7 mouse cellular contexts compared by ENCODE assay signal in genomic region chr9:110623416-110624195, GRCm38 (mm10). TPM values are rescaled to one million over a fixed set of nuclear protein-coding genes. Genes with fewer than 3 reads are reported as not detected.
DNase-seq lines count a peak whose midpoint lies in the region; ATAC-seq and TF ChIP-seq lines count a peak whose summit lies in the region.

No protein-coding gene starts in this region.

- no peak for TF ChIP-seq CTCF in forebrain, postnatal 0 days (IDR thresholded peaks at IDR 0.05; ENCODE audit: low read depth)

- H3K4me1 ChIP-seq in forebrain, postnatal 0 days (ENCODE audit: insufficient read depth), result peaks cover 4% of the 10 kb centered on the region
- H3K4me1 ChIP-seq in liver, embryonic 16.5 days (ENCODE audit: control insufficient read depth, low read depth, low read length), result peaks cover 14% of the 10 kb centered on the region

- H3K27me3 ChIP-seq in forebrain, postnatal 0 days (ENCODE audit: insufficient read depth, low read length), result no peaks in the 10 kb centered on the region
- no peaks in the 10 kb centered on the region for H3K27me3 ChIP-seq in liver, embryonic 16.5 days (ENCODE audit: control insufficient read depth, insufficient read depth, low read depth, low read length)

- 0 out of 2 replicates have a peak overlapping the region, but pooled peaks have one; percentile 81 for H3K27ac ChIP-seq in forebrain, postnatal 0 days (ENCODE audit: low read depth, low read length)
- no peak overlapping the region for H3K27ac ChIP-seq in liver, embryonic 16.5 days (ENCODE audit: low read length)

- WGBS in forebrain, postnatal 0 days, result 53% methylated on average over 8 of the region's 8 CpGs
- 61% methylated on average over 8 of the region's 8 CpGs for WGBS in liver, embryonic 16.5 days (ENCODE audit: insufficient replicate concordance)

- DNase-seq in urinary bladder, adult 2 months (ENCODE audit: low spot score), result peak; percentile 17
- DNase-seq in urinary bladder, postnatal 25 days (ENCODE audit: low spot score), result no peak
- no peak for DNase-seq in forebrain, postnatal 0 days
- no peak for DNase-seq in frontal cortex, postnatal 14 days (ENCODE audit: low spot score in 2 of 2)
- no peak for DNase-seq in right cerebral cortex, postnatal 14 days
- DNase-seq in layer of hippocampus, postnatal 25 days (ENCODE audit: extremely low spot score in 1 of 2, low spot score in 1 of 2), result no peak

- peaks cover 32% of the 10 kb centered on the region for H3K36me3 ChIP-seq in forebrain, postnatal 0 days (ENCODE audit: insufficient read depth)
- H3K36me3 ChIP-seq in liver, embryonic 16.5 days (ENCODE audit: control insufficient read depth, insufficient read depth), result peaks cover 6% of the 10 kb centered on the region

- H3K9ac ChIP-seq in forebrain, postnatal 0 days, result peak overlapping the region; percentile 66
- H3K9ac ChIP-seq in liver, embryonic 16.5 days (ENCODE audit: low read depth, low read length), result no peak overlapping the region; the same call in 1 of the 2 replicates

- H3K9me3 ChIP-seq in forebrain, postnatal 0 days (ENCODE audit: low read length), result no peaks in the 10 kb centered on the region
- H3K9me3 ChIP-seq in liver, embryonic 16.5 days (replicated peaks; ENCODE audit: control insufficient read depth, low read length), result no peaks in the 10 kb centered on the region

- no peak for ATAC-seq in forebrain, postnatal 0 days
- ATAC-seq in liver, embryonic 16.5 days (ENCODE audit: low read depth), result no peak

- peak overlapping the region; percentile 96 for H3K4me2 ChIP-seq in forebrain, postnatal 0 days (ENCODE audit: low read depth)
- peak overlapping the region; percentile 92 for H3K4me2 ChIP-seq in liver, embryonic 16.5 days (ENCODE audit: low read depth, low read length)

- H3K4me3 ChIP-seq in forebrain, postnatal 0 days (ENCODE audit: low read depth, low read length), result peak overlapping the region; percentile 48
- peak overlapping the region; percentile 65; the same call in 1 of the 2 replicates for H3K4me3 ChIP-seq in liver, embryonic 16.5 days (ENCODE audit: low read depth, low read length)

RNA-seq across cellular contexts. Expression of gene Nradd, which starts 0.6 kb away (rescaled TPM):
- polyA plus RNA-seq in urinary bladder, adult 2 months (2012; rRNA removed), result 26.8 and 36.6 TPM in 2 replicates
- total RNA-seq in forebrain, postnatal 0 days (2014; rRNA removed), result 21.3 and 22.5 TPM in 2 replicates
- polyA plus RNA-seq in forebrain, postnatal 0 days (2015; fragmentation: Nextera tagmentation; extraction: Ambion mirVana), result 19.1 and 27.2 TPM in 2 replicates
- polyA plus RNA-seq in liver, embryonic 16.5 days (2015; fragmentation: Nextera tagmentation; extraction: Ambion mirVana), result 1.4 and 1.9 TPM in 2 replicates
- 1 to 10 TPM; 1.6 to 1.9 TPM for total RNA-seq in layer of hippocampus, postnatal 25 days (2021)

RNA-seq across cellular contexts. Expression of gene Nbeal2, which starts 30.4 kb away (rescaled TPM):
- polyA plus RNA-seq in urinary bladder, adult 2 months (2012; rRNA removed), result 42.8 and 59.9 TPM in 2 replicates
- 6.1 and 17.6 TPM in 2 replicates for total RNA-seq in forebrain, postnatal 0 days (2014; rRNA removed)
- 1.1 and 2.0 TPM in 2 replicates for polyA plus RNA-seq in forebrain, postnatal 0 days (2015; fragmentation: Nextera tagmentation; extraction: Ambion mirVana)
- 1.7 and 2.8 TPM in 2 replicates for polyA plus RNA-seq in liver, embryonic 16.5 days (2015; fragmentation: Nextera tagmentation; extraction: Ambion mirVana)
- 10 to 100 TPM in 1 of 2 experiments, 1 to 10 TPM in 1; 8.4 to 12.9 TPM for total RNA-seq in layer of hippocampus, postnatal 25 days (2021)

RNA-seq across cellular contexts. Expression of gene Ccdc12, which starts 32.7 kb away (rescaled TPM):
- polyA plus RNA-seq in urinary bladder, adult 2 months (2012; rRNA removed), result 119 and 152 TPM in 2 replicates
- total RNA-seq in forebrain, postnatal 0 days (2014; rRNA removed), result 38.4 and 48.4 TPM in 2 replicates
- 103 and 104 TPM in 2 replicates for polyA plus RNA-seq in forebrain, postnatal 0 days (2015; fragmentation: Nextera tagmentation; extraction: Ambion mirVana)
- polyA plus RNA-seq in liver, embryonic 16.5 days (2015; fragmentation: Nextera tagmentation; extraction: Ambion mirVana), result 59.5 and 60.5 TPM in 2 replicates
- total RNA-seq in layer of hippocampus, postnatal 25 days (2021), result 10 to 100 TPM; 51.2 to 57.6 TPM

Comparison
In these comparisons a context has a peak if more than half of its experiments do, and no peak if none do; other contexts are left out.
1. RNA of gene Nbeal2, which starts 30.4 kb away (polyA plus RNA-seq): 42.8 to 59.9 TPM in urinary bladder, adult 2 months; 1.7 to 2.8 TPM in liver, embryonic 16.5 days and 1.1 to 2.0 TPM in forebrain, postnatal 0 days; every median in the first group is over 10 times any median in the second.